ENCODE assay signal across 8 mouse cellular contexts in genomic region chr10:13966830-13967450, GRCm38 (mm10). TPM values are rescaled to one million over a fixed set of nuclear protein-coding genes. Genes with fewer than 3 reads are reported as not detected.
A peak's percentile ranks its signal among the peaks of the same experiment; 100 is the strongest.
DNase-seq lines count a peak whose midpoint lies in the region; ATAC-seq lines count a peak whose summit lies in the region.

No protein-coding gene starts in this region.

- H3K4me1 ChIP-seq in forebrain, embryonic 11.5 days (replicated peaks; ENCODE audit: control insufficient read depth, insufficient read depth, low read length): no peaks in the 10 kb centered on the region
- H3K4me1 ChIP-seq in heart, embryonic 16.5 days (ENCODE audit: control insufficient read depth, insufficient read depth, low read length): 0 out of 2 replicates have a peak, but pooled peaks cover 2% of the 10 kb centered on the region
- peaks cover 4% of the 10 kb centered on the region; the same call in 1 of the 2 replicates for H3K4me1 ChIP-seq in liver, embryonic 15.5 days (replicated peaks)

- no peaks in the 10 kb centered on the region for H3K36me3 ChIP-seq in forebrain, embryonic 11.5 days (ENCODE audit: control insufficient read depth, insufficient read depth, low read length)
- H3K36me3 ChIP-seq in heart, embryonic 16.5 days (ENCODE audit: control insufficient read depth, insufficient read depth): no peaks in the 10 kb centered on the region
- H3K36me3 ChIP-seq in liver, embryonic 15.5 days (replicated peaks): no peaks in the 10 kb centered on the region

- no peaks in the 10 kb centered on the region for H3K9me3 ChIP-seq in forebrain, embryonic 11.5 days (ENCODE audit: control insufficient read depth, low read length)
- H3K9me3 ChIP-seq in heart, embryonic 16.5 days (replicated peaks; ENCODE audit: control insufficient read depth, low read length): no peaks in the 10 kb centered on the region
- no peaks in the 10 kb centered on the region for H3K9me3 ChIP-seq in liver, embryonic 15.5 days (replicated peaks)

- peak overlapping the region; percentile 83 for H3K9ac ChIP-seq in forebrain, embryonic 11.5 days (ENCODE audit: low read length)
- H3K9ac ChIP-seq in heart, embryonic 16.5 days (ENCODE audit: low read length): peak overlapping the region; percentile 92
- H3K9ac ChIP-seq in liver, embryonic 15.5 days: peak overlapping the region; percentile 30; the same call in 1 of the 2 replicates

- peak overlapping the region; percentile 100 for H3K4me2 ChIP-seq in forebrain, embryonic 11.5 days (ENCODE audit: low read depth, low read length, severe bottlenecking)
- H3K4me2 ChIP-seq in heart, embryonic 16.5 days (ENCODE audit: low read depth, low read length): peak overlapping the region; percentile 98
- H3K4me2 ChIP-seq in liver, embryonic 15.5 days: peak overlapping the region; percentile 77

- WGBS in forebrain, embryonic 11.5 days: under 1% methylated on average over 45 of the region's 66 CpGs
- WGBS in heart, embryonic 16.5 days: under 1% methylated on average over 37 of the region's 66 CpGs
- WGBS in liver, embryonic 15.5 days (ENCODE audit: insufficient replicate concordance): under 1% methylated on average over 60 of the region's 66 CpGs

- H3K27ac ChIP-seq in forebrain, embryonic 11.5 days (ENCODE audit: low read depth, low read length): peak overlapping the region; percentile 79
- H3K27ac ChIP-seq in heart, embryonic 16.5 days (ENCODE audit: low read length): peak overlapping the region; percentile 99
- peak overlapping the region; percentile 62 for H3K27ac ChIP-seq in liver, embryonic 15.5 days (replicated peaks)

- DNase-seq in CD4-positive helper T cell, adult 2 months (ENCODE audit: low read depth, low spot score): peak; percentile 90
- peak; percentile 79 for DNase-seq in adrenal gland, postnatal 25 days
- peak; percentile 87 for DNase-seq in forebrain, embryonic 11.5 days (ENCODE audit: low spot score)
- peak; percentile 79 to 91 for DNase-seq in kidney, postnatal 25 days
- peak; percentile 49 for DNase-seq in ovary, postnatal 10 days (ENCODE audit: low spot score)
- DNase-seq in thymus, postnatal 36 days: peak; percentile 71 to 79

- peak; percentile 81 for ATAC-seq in forebrain, embryonic 11.5 days (replicated peaks; ENCODE audit: low FRiP score)
- ATAC-seq in heart, embryonic 16.5 days (replicated peaks; ENCODE audit: extremely low read depth, insufficient read depth, low FRiP score): peak; percentile 43
- no peak for ATAC-seq in liver, embryonic 15.5 days (ENCODE audit: insufficient read depth)

- peak overlapping the region; percentile 71 for H3K4me3 ChIP-seq in forebrain, embryonic 11.5 days (ENCODE audit: low read depth, low read length)
- H3K4me3 ChIP-seq in heart, embryonic 16.5 days (ENCODE audit: low read length): peak overlapping the region; percentile 92
- H3K4me3 ChIP-seq in liver, embryonic 15.5 days (replicated peaks): peak overlapping the region; percentile 62

- no peaks in the 10 kb centered on the region for H3K27me3 ChIP-seq in forebrain, embryonic 11.5 days (ENCODE audit: control insufficient read depth, insufficient read depth, low read length)
- no peaks in the 10 kb centered on the region for H3K27me3 ChIP-seq in heart, embryonic 16.5 days (ENCODE audit: control insufficient read depth, insufficient read depth, low read length)
- H3K27me3 ChIP-seq in liver, embryonic 15.5 days: peaks cover 80% of the 10 kb centered on the region

RNA-seq across cellular contexts. Expression of gene Hivep2, which starts 1.1 kb away (rescaled TPM):
- total RNA-seq in adrenal gland, postnatal 25 days (2021): 34.0 and 41.7 TPM in 2 replicates
- polyA plus RNA-seq in forebrain, embryonic 11.5 days (2014; fragmentation: Nextera tagmentation; extraction: Ambion mirVana): 3.6 and 4.7 TPM in 2 replicates
- 5.1 and 5.7 TPM in 2 replicates for polyA plus RNA-seq in heart, embryonic 16.5 days (2015; fragmentation: Nextera tagmentation; extraction: Ambion mirVana)
- polyA plus RNA-seq in liver, embryonic 15.5 days (2015; fragmentation: Nextera tagmentation; extraction: Ambion mirVana): 0.32 and 0.53 TPM in 2 replicates

Comparison
In these comparisons a context has a peak if more than half of its experiments do, and no peak if none do; other contexts are left out.
1. H3K9ac ChIP-seq: peak in every context shown above with its lines; median percentile 92 in heart, embryonic 16.5 days; 83 in forebrain, embryonic 11.5 days; 30 in liver, embryonic 15.5 days.